Mouse (Mus musculus) thymus, adult 2 months (tissue): ENCODE measurements around the gene Kcnc3.

ENCODE experiments used
- CTCF ChIP-seq: fragments of 200-500 bp; IDR thresholded peaks from 2 replicates; pipeline ENCODE4 v1.5.1; 2012; ENCODE audit warnings: mild to moderate bottlenecking, control low read depth, low read length, moderate library complexity, borderline replicate concordance; ENCODE audit not compliant: control insufficient read depth, poor library complexity, insufficient read depth; ENCODE audit errors: extremely low read depth
- POLR2A ChIP-seq: fragments of 200-500 bp; IDR thresholded peaks from 2 replicates; pipeline ENCODE4 v1.6.1; 2012; ENCODE audit warnings: mild to moderate bottlenecking, low read length, control low read depth, moderate library complexity; ENCODE audit not compliant: control insufficient read depth, poor library complexity, insufficient read depth; ENCODE audit errors: extremely low read depth

- TF ChIP-seq CTCF = no peak
- TF ChIP-seq POLR2A = no peak
These were observed 518 bp upstream of the Kcnc3 start for GRCm38 (mm10) chr7:44589946-44590345.
